Mouse (Mus musculus) E14TG2a.4 (cell line): ENCODE measurements at regions not wholly inside any gene's neighbourhood (a gene's known extent, or its start where the extent isn't known, plus 50 kb on each side); places are given as distances from the start of the nearest gene placed in this dataset.

Source experiments
- H3K27me3 ChIP-seq: 2 replicates; pipeline ENCODE4 v1.6.1; 2014; ENCODE audit warnings: low read length, control low read depth; ENCODE audit not compliant: insufficient read depth
- H3K36me3 ChIP-seq: 2 replicates; pipeline ENCODE4 v1.6.1; 2014; ENCODE audit warnings: low read length, control low read depth; ENCODE audit not compliant: insufficient read depth
- H3K4me1 ChIP-seq: replicated peaks from 2 replicates; pipeline ENCODE4 v1.6.1; 2014; ENCODE audit warnings: low read depth, low read length, control low read depth
- H3K4me3 ChIP-seq: replicated peaks from 2 replicates; pipeline ENCODE4 v1.5.1; 2014; ENCODE audit warnings: mild to moderate bottlenecking, low read length
- H3K9me3 ChIP-seq: 2 replicates; pipeline ENCODE4 v1.6.1; 2014; ENCODE audit warnings: low read length, control low read depth
- CTCF ChIP-seq: conservative IDR thresholded peaks from 2 replicates; pipeline ENCODE4 v1.5.1; 2014; ENCODE audit warnings: low read length
- NANOG ChIP-seq: IDR thresholded peaks from 2 replicates; pipeline ENCODE4 v1.6.1; 2014; ENCODE audit warnings: borderline replicate concordance, low read length, mixed read lengths
- POU5F1 ChIP-seq: IDR thresholded peaks from 2 replicates; pipeline ENCODE4 v1.6.1; 2014; ENCODE audit warnings: low read length, borderline replicate concordance

- peaks cover 46% of the 10 kb centered on the region for H3K4me1 ChIP-seq
- H3K4me3 ChIP-seq = no peak overlapping the region; the same call in 1 of the 2 replicates
- peaks cover 25% of the 10 kb centered on the region for H3K9me3 ChIP-seq
- peaks cover 56% of the 10 kb centered on the region for H3K27me3 ChIP-seq
- no peaks in the 10 kb centered on the region for H3K36me3 ChIP-seq
- no peak for TF ChIP-seq CTCF
- TF ChIP-seq POU5F1 = no peak
- no peak for TF ChIP-seq NANOG
Measured at GRCm38 (mm10) chr13:72815236-72815932, 186.8 kb downstream of the Irx2 start.

DNA sequence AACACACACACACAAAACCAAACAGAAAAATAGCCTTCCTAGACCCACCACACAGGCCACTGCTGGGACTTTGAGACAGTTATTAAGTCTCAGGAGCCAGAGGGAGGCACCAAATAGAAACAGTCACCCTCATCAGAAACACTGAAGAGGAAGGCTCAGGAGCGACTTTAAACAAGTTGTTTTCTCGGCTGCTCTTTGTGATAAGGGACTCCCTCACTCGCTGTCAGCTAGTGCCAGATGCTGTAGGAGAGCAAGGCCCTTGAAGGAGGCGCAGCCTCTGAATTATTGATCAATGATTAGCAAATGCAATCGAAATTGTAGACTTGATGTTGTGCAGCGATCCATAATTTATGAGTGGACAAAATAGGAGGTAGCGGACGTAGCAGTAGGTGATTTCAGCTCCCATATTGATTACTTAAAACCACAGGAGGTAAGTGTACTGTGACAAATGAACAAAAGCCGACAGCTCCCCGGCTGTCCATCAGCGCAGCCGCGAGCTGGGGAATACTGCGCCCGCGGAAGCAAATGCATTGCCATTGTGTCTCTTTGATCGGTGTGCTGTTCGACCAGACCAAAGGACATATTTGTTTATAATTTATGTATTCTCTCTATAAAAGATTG lies 187.4 kb downstream of the Irx2 start:
- Histone ChIP-seq H3K9me3 (peaks cover 25% of the 10 kb centered on the region), H3K4me1 (peaks cover 46% of the 10 kb centered on the region), H3K27me3 (peaks cover 60% of the 10 kb centered on the region), H3K36me3 (no peaks in the 10 kb centered on the region), H3K4me3 (peak overlapping the region; percentile 7; the same call in 1 of the 2 replicates)
- TF ChIP-seq NANOG (no peak), CTCF (no peak), POU5F1 (no peak)

DNA sequence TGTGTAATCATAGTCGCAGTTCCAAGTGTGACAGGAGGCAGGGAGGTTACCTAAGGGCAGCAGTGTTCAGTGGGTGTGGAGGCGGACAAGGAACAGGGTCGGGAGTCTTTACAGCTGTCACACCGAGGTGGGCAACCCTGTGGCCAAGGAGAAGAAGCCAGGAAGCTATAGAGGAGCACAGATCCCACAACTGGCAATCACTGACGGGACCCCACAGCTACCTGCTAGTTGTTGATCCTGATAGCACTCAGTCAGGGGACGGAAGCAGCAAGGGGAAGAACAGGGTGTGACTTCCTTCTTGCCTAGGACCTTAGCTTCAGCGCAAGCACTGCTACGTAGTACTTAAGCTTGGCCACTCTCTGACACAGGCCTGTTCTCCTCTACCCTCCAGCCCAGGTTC lies 188.2 kb downstream of the Irx2 start:
- no peaks in the 10 kb centered on the region for H3K36me3 ChIP-seq

DNA sequence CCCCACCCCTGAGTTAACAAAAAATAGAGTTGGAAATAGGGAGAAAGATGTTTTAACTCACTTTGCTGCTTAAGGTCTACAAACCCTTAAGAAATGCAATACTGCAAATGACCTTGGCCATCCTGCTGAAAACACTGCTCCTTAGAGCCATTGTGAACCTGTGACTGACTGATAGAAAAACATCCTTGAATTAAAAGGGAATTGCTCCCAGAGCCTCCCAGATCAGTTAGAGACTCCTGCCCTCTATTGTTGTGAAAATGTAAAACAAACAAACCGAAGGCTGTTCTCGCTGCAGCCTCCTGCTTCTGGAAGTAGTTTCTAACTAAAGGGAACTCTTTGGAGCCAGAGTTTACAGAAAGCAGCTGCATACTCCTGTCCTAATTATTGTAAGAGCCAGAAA lies 188.9 kb downstream of the Irx2 start:
- Histone ChIP-seq H3K4me3 (0 out of 2 replicates have a peak overlapping the region, but pooled peaks have one; percentile 13), H3K4me1 (peaks cover 46% of the 10 kb centered on the region), H3K36me3 (no peaks in the 10 kb centered on the region), H3K9me3 (peaks cover 15% of the 10 kb centered on the region), H3K27me3 (peaks cover 69% of the 10 kb centered on the region)
- peak; percentile 86 for TF ChIP-seq NANOG
- no peak for TF ChIP-seq CTCF

More for the DNA sequence above, 188.2 kb downstream of the Irx2 start:
- TF ChIP-seq NANOG = no peak
- TF ChIP-seq CTCF = no peak
- no peak for TF ChIP-seq POU5F1
- Histone ChIP-seq H3K9me3 (peaks cover 22% of the 10 kb centered on the region), H3K27me3 (peaks cover 67% of the 10 kb centered on the region), H3K4me3 (peak overlapping the region; percentile 7), H3K4me1 (peaks cover 46% of the 10 kb centered on the region)

DNA sequence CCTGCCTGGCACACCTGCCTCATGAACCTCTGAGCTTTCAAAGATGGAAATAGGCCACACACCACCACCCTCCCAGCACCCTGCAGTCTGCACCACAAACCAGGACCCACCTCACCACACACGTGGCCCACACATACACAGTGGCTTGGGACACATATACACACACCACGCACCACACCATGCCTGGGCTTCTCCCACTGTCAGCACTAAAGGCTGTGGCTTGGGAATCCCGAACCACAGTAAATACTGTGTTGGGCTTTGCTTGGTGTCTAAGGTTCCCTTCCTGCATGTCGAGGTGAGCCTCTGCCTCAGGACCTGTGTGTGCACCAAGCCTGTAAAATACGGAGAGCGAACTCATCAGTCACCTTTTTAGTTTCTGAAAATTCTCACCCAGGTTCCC lies 189.3 kb downstream of the Irx2 start:
- no peak for TF ChIP-seq CTCF
- TF ChIP-seq NANOG = no peak
- TF ChIP-seq POU5F1 = no peak
- H3K36me3 ChIP-seq = no peaks in the 10 kb centered on the region
- peaks cover 69% of the 10 kb centered on the region for H3K27me3 ChIP-seq
- H3K4me3 ChIP-seq = peak overlapping the region; percentile 13; the same call in 1 of the 2 replicates
- H3K4me1 ChIP-seq = peaks cover 46% of the 10 kb centered on the region
- peaks cover 13% of the 10 kb centered on the region for H3K9me3 ChIP-seq

- Histone ChIP-seq H3K36me3 (no peaks in the 10 kb centered on the region), H3K27me3 (peaks cover 68% of the 10 kb centered on the region), H3K4me3 (no peak overlapping the region), H3K9me3 (no peaks in the 10 kb centered on the region), H3K4me1 (0 out of 2 replicates have a peak, but pooled peaks cover 4% of the 10 kb centered on the region)
- TF ChIP-seq CTCF (no peak), NANOG (no peak), POU5F1 (no peak)
Measured at GRCm38 (mm10) chr13:72826613-72827012, 198.0 kb downstream of the Irx2 start.

DNA sequence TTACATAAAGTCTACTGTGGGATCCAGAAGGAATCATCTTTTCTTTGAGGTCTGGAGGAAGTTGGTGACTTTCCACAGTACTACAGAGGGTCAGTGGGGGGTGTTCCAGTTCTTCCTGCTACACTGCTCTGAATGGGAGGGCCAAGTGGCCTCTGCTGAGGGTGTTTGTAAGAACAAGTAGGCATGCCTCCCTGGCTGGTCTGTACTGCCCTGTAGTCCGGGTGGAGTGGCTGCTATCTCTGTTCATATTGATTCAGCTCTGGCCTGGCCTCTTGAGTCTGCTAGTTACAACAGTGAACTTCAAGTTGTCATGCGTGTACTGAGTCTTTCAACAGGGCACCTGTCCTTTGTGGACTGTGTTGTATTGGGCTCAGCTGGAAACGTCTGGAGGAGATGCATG lies 200.7 kb downstream of the Irx2 start:
- 0 out of 2 replicates have a peak, but pooled peaks cover 4% of the 10 kb centered on the region for H3K4me1 ChIP-seq
- TF ChIP-seq CTCF (no peak), NANOG (no peak), POU5F1 (no peak)
- H3K4me3 ChIP-seq = no peak overlapping the region
- H3K27me3 ChIP-seq = peaks cover 49% of the 10 kb centered on the region
- H3K36me3 ChIP-seq = no peaks in the 10 kb centered on the region
- H3K9me3 ChIP-seq = no peaks in the 10 kb centered on the region

- peaks cover 9% of the 10 kb centered on the region for H3K4me1 ChIP-seq
- H3K9me3 ChIP-seq = no peaks in the 10 kb centered on the region
- H3K36me3 ChIP-seq = no peaks in the 10 kb centered on the region
- peaks cover 23% of the 10 kb centered on the region for H3K27me3 ChIP-seq
- TF ChIP-seq POU5F1 (no peak), CTCF (no peak), NANOG (no peak)
- no peak overlapping the region for H3K4me3 ChIP-seq
Measured at GRCm38 (mm10) chr13:72833326-72833725, 204.7 kb downstream of the Irx2 start.
